Mouse (Mus musculus) T-cell, adult 2 months (primary cell): ENCODE measurements around the gene Adm.
"Not testable (repeated sequence)": the region's sequence is repeated elsewhere in the genome, so short reads cannot be mapped to it uniquely, and the experiment has no call there.

ENCODE experiments used
- DNase-seq: peaks from one replicate; pipeline ENCODE4 v3.0.0; 2022; ENCODE audit warnings: low spot score

The Adm gene

DNA sequence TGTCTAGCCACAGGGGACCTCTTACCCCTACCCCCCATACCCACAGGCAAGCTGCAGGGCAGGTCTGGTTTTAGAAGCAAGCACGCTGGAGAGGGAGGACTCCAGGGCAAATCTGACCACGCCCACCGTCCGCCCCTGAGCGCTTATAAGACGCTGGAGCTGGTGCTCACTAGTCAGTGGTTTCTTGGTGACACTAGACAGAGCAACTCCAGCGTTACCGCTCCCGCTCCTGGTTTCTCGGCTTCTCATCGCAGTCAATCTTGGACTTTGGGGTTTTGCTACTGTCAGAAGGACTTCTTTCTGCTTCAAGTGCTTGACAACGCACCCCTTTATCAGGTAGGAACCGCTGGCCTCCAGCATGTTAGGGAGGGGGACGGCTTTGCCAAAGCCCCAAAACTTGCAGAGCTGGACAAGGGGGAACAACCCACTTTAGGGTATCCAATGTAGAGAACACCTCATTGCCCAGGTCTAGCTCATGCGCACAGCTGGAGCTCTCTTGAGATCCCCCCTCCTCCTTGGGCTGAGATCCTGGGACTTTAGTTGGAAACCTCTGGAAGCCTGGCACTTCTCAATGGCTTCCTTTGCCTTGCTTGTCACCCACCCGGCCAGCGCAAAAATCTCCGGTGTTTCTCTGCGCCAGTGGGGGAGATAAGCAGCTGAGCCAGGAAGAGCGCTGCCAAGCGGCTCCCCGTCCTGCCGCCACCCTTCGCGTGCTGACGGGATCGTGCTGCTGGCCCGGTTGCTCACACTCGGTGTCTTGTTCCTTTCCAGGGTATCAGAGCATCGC is at the start of gene Adm:
Adm (plus strand) TSS at position 176 of the 787 bp plus-strand sequence.
- DNase-seq = peak; percentile 64

- no peak for DNase-seq
Observed at GRCm38 (mm10) chr7:110583705-110584104, 43.8 kb upstream of the Adm start.

DNA sequence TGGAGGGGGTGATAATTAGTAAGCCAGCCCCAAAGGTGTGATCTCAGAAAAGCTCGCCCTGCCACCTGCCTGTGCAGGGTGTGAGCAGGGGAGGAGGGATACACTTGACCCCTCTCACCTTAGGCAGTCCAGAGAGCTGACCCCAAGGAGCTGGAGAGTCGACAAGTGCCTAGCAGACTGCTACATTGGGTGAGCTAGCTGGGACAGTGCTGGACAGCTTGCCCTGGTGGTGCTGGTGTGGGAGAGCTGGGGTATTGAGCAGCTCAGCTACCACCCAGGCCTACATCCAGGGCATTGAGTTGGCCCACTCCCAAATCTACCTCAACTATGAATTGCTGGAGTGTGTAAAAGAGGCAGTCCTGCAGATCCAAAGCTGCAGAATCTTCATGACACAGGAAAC is 43.3 kb upstream of the Adm start:
- DNase-seq = no peak

- DNase-seq = no peak
Observed at GRCm38 (mm10) chr7:110585250-110585649, 42.2 kb upstream of the Adm start.

DNA sequence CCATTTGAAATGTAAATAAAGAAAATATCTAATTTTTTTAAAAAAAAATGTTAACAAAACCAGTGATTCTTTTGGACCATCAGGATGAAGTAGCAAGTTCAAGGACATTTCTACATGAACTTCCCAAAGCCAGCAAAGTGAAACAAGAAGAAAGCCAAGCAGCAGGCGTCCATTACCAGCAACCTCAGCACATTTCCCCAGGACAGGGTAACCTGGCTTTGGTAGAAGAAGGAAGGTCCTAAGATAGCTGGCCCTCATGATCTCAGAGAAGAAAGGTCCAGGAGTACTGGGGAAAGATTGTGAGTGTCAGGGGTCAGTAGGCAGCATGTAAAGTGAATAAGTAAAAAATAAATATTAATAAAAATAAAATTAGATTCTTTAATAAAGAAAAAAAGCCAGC is 39.7 kb upstream of the Adm start:
- no peak for DNase-seq

GRCm38 (mm10) chr7:110593991-110594390 is 33.5 kb upstream of the Adm start:
- DNase-seq = not testable (repeated sequence)

DNA sequence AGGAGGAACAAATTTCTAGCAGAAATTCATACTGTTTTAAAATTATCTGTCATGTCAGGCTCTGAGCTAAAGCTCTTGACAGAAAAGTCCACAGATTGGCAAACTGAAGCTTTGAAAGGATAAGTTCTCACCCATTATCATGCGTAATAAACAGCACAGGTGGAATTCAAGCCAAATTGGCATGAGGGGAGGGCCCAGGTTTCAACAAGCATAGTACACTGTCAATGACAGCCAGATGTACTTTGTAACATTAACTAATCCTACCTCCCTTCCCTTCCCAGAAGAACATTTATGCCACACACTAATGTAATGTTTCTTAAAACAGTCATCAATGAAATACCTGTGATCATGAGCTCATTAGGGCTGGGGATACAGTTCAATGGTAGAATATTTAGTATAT is 30.3 kb upstream of the Adm start:
- no peak for DNase-seq

- DNase-seq = no peak
Observed at GRCm38 (mm10) chr7:110605476-110605875, 22.0 kb upstream of the Adm start.

DNA sequence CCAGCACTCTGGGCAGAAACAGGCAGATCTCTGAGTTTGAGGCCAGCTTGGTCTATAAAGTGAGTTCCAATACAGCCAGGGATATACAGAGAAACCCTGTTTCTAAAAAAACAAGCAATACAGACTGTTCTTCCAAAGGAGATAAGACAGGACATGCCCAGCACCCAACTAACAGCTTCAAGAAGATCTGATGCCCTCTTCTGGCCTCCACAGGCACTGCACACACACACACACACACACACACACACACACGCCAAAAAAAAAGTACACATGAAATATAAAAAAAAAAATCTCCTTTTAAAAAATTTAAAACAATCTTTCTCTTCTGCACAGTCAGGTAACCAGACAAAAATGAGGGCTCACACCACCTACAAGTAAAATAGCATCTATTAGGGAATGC is 20.6 kb upstream of the Adm start:
- no peak for DNase-seq

GRCm38 (mm10) chr7:110613381-110614132 is 13.9 kb upstream of the Adm start:
- DNase-seq = no peak

DNA sequence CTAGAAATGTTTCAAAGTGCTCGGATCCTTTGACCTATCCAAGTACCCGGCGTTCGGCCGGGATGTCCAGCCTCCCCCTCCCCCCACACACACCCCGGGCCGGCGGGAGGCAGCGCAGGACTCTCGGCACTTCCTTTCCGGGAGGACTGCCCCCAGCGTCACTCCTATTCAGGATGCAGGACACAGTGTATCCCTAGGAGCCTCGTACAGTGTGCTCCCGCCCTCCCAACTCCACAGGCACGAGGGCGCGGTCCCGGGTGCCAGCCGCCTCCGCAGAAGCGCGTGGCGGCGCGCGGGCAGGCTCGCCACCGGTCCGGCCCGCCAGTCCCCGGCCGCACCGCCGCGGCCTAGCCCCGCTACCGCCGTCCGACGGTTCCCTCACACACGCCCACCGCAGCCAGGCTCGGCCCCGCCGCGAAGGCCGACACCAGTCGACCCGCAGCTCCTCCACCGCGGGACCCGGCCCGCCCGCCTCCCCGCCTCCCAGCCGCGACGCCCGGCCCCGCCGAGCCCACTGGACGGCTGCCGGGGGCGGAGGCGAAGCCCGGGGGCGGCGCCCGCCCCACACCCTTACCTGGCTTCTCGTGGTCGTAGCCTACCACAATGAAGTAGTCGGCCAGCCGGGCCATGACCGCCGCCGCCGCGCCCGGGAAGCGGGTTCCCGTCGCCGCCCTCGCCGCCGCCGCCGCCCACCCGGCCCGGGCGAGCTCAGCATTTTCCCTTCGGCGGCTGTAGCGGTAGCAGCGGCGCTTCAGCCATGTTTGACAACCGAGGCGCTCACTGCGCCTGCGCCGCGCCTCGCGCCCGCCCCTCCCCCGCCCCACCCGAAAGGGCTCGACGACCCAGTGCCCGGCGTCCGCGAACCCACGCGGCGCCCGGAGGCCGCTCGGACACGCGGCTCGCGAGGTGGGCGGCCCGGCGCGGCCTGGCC is 13.1 kb upstream of the Adm start, which contains the start of gene Sbf2:
Sbf2 (minus strand) TSS at position 790 of the 931 bp plus-strand sequence.
- DNase-seq = peak; percentile 51

- no peak for DNase-seq
Observed at GRCm38 (mm10) chr7:110615151-110615631, 12.3 kb upstream of the Adm start.

GRCm38 (mm10) chr7:110615792-110616191 is 11.7 kb upstream of the Adm start:
- no peak for DNase-seq

DNA sequence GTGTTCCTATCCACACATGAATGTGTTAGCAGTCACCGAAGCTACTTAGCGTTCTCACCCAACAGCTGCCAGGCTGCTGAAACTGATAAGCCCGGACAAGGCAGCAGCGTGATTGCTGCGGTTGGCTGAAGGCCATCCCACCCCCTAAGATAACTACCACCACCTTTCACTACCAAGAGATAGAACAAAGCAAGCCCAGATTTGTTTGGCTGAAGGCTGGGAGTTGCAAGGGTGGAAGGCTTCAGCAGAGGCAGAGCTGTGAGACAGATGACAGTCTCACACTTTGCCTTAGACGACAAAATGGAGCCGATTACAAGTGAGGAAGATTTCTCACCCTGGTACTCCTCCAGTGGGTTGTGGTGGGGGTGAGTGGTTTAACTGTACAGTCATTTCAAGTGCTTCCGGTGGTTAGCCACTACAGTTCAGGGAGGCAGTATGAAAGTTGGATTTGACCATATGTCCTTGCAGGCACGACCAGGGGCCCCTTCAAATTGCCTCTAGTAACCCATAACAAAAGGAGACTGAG is 8.3 kb upstream of the Adm start:
- DNase-seq = no peak

DNA sequence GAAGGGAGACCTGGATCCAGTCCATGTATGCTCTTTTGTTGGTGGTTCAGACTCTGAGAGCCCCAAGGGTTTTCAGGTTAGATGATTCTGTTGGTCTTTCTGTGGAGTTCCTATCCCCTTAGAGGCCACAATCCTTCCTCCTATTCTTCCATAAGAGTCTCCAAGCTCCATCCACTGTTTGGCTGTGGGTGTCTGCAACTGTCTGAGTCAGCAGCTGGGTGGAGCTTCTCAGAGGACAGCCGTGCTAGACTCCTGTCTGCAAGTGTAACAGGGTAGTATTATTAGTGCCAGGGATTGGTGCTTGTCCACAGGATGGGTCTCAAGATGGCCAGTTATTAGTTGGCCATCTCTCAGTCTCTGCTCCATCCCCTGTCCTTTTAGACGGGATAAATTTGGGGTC is 3.4 kb upstream of the Adm start:
- no peak for DNase-seq

DNA sequence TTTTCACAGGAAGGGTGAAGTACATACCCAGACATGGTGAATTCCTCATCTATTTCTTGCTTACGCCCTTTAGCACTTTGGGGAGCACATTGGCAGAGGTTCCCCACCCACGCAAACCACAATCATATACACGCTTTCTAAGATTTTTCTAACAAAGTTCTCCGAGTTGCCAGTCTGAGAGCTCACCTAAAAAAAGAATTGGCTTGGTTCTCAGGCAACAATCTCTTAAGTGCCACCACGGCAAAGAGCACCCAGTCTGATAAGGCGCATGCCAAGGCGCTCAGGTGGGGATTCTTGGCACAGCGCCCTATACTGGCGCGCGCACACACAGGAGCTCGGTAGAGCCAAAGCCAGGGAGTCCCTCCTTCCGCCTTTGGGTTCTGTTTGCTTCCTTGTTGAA is 2.5 kb upstream of the Adm start:
- DNase-seq = peak; percentile 45

- DNase-seq = no peak
Observed at GRCm38 (mm10) chr7:110625489-110625888, 2.0 kb upstream of the Adm start.

GRCm38 (mm10) chr7:110626186-110627098 is 1.0 kb upstream of the Adm start:
- DNase-seq = no peak

DNA sequence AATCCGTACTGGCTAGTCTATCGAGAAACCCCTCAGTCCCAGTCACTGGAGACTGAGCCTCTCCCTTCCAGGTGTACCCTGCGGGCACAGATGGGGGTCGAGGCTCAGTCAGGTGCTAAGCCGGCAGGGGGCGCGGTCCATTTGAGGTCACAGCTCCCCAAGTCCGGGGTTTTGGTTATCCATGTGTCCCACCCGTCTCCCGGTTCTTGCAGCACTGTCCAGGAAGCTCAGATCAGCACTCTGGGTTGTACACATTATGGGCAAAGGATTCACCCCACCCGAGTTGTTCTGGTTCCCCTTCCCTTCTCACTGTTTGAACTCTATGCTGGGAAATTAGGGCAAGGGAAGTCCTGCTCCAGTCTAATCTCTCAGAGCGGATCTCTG is 370 bp upstream of the Adm start:
- no peak for DNase-seq

- no peak for DNase-seq
Observed at GRCm38 (mm10) chr7:110628273-110628600, 776 bp downstream of the Adm start.
